Mouse (Mus musculus) ES-Bruce4 (cell line): ENCODE data around the gene Asb6. TPM values are rescaled to one million over a fixed set of nuclear protein-coding genes. Genes with fewer than 3 reads are reported as not detected.

Experiments
- H3K27ac ChIP-seq: 2 replicates; pipeline ENCODE4 v1.5.1; 2012; ENCODE audit warnings: low read length, inconsistent platforms; ENCODE audit not compliant: insufficient read depth
- H3K27me3 ChIP-seq: 2 replicates; pipeline ENCODE4 v1.6.1; 2012; ENCODE audit warnings: mild to moderate bottlenecking, low read length, inconsistent platforms; ENCODE audit not compliant: control insufficient read depth, poor library complexity, insufficient read depth, severe bottlenecking
- H3K36me3 ChIP-seq: 2 replicates; pipeline ENCODE4 v1.6.1; 2012; ENCODE audit warnings: inconsistent platforms, mild to moderate bottlenecking, low read length, moderate library complexity; ENCODE audit not compliant: control insufficient read depth, poor library complexity, insufficient read depth, severe bottlenecking
- H3K4me1 ChIP-seq: one replicate; pipeline ENCODE4 v1.8.1; 2011; ENCODE audit warnings: low read length; ENCODE audit not compliant: control insufficient read depth, insufficient read depth
- H3K4me3 ChIP-seq: 2 replicates; pipeline ENCODE4 v1.5.1; 2011; ENCODE audit warnings: low read depth, mild to moderate bottlenecking, low read length
- H3K9ac ChIP-seq: 2 replicates; pipeline ENCODE4 v1.6.1; 2012; ENCODE audit warnings: low read depth, mild to moderate bottlenecking, inconsistent platforms; ENCODE audit not compliant: poor library complexity, severe bottlenecking
- H3K9me3 ChIP-seq: replicated peaks from 2 replicates; pipeline ENCODE4 v1.6.1; 2012; ENCODE audit warnings: mild to moderate bottlenecking, low read length, inconsistent platforms; ENCODE audit not compliant: control insufficient read depth, poor library complexity, insufficient read depth, severe bottlenecking
- CTCF ChIP-seq: IDR thresholded peaks from one replicate; pipeline ENCODE4 v1.8.1; 2011; ENCODE audit warnings: low read depth, low read length
- EP300 ChIP-seq: IDR thresholded peaks from 2 replicates; pipeline ENCODE4 v1.6.1; 2011; ENCODE audit warnings: low read depth, low read length; ENCODE audit not compliant: insufficient read depth
- POLR2A ChIP-seq: IDR thresholded peaks from one replicate; pipeline ENCODE4 v1.8.1; 2011; ENCODE audit warnings: low read length; ENCODE audit not compliant: insufficient read depth
- polyA plus RNA-seq: library from polyadenylated mRNA; stranded (reverse); fragments of >200 nt; gene quantifications from 2 replicates; pipeline ENCODE4 v1.2.4, GENCODE M21; 2011; ENCODE audit warnings: low read depth; ENCODE audit not compliant: missing spikeins, insufficient read depth, insufficient read length

The Asb6 gene
- polyA plus RNA-seq, 1 experiment, result 18.4 TPM

DNA sequence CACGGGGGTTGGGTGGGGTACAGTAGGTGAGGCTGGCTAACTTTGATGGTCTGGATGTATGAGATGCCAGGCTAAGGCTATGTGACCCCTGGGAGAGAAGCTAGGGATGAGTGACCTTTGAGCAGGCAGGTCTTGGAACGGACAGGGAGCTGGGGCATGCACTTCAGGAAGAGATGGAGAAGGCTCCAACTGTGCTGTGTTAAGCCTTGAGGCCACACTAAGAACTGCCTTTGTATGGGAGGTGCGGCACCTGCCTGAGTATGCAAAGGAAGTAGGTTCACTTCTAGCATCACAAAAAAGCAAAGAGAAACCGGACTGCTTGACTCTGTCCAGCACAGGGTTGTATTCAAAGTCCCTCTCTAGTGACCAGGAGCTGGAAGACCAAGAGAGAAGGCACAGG, 51.9 kb downstream of the Asb6 start:
- TF ChIP-seq POLR2A (no peak), CTCF (no peak), EP300 (peak; percentile 98)
- peaks cover 18% of the 10 kb centered on the region for H3K4me1 ChIP-seq
- no peaks in the 10 kb centered on the region for H3K27me3 ChIP-seq
- H3K27ac ChIP-seq, result peak overlapping the region; percentile 46; the same call in 1 of the 2 replicates
- no peaks in the 10 kb centered on the region for H3K9me3 ChIP-seq
- no peaks in the 10 kb centered on the region for H3K36me3 ChIP-seq
- no peak overlapping the region for H3K9ac ChIP-seq
- no peak overlapping the region for H3K4me3 ChIP-seq

DNA sequence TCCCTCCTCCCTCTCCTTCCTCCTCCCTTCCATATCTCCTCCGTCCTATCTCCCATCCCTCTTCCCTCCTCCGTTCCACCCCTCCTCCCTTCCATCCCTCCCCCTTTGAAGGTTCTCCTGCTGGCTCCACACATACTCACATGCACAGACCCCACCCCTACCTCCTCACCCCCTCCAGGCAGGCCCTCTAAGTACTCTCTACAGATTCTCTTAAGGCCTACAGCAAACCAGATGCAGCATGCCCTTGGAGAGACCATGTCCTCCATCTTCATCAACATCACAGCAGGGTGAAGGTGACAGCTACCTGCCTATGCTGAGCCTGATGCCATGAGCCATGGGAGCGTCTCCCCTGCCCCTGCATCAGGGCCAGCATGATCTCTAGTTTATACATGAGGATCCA, 52.9 kb downstream of the Asb6 start:
- Histone ChIP-seq H3K27ac (no peak overlapping the region), H3K4me1 (peaks cover 23% of the 10 kb centered on the region), H3K9me3 (no peaks in the 10 kb centered on the region), H3K27me3 (no peaks in the 10 kb centered on the region), H3K4me3 (no peak overlapping the region), H3K36me3 (no peaks in the 10 kb centered on the region), H3K9ac (no peak overlapping the region)
- TF ChIP-seq CTCF, result no peak
- TF ChIP-seq EP300, result 0 out of 2 replicates have a peak, but pooled peaks have one; percentile 48
- no peak for TF ChIP-seq POLR2A

DNA sequence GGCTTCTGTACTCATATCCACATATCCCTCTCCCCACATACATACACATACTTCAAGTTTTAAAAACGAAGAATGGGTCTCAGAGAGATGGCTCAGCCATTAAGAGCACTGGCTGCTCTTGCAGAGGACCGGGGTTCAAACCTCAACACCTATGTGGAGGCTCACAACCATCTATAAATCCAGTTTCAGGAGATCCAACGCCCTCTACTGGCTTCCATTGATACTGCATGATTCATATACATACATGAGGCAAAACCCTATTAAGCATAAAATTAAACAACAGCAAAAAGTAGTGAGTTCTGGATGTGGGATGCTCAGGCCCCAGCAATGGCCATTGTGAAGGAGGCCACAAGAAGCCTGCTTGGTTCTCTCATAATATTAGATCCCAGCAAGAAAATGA, 54.2 kb downstream of the Asb6 start:
- H3K27ac ChIP-seq, result no peak overlapping the region
- peaks cover 23% of the 10 kb centered on the region for H3K4me1 ChIP-seq

DNA sequence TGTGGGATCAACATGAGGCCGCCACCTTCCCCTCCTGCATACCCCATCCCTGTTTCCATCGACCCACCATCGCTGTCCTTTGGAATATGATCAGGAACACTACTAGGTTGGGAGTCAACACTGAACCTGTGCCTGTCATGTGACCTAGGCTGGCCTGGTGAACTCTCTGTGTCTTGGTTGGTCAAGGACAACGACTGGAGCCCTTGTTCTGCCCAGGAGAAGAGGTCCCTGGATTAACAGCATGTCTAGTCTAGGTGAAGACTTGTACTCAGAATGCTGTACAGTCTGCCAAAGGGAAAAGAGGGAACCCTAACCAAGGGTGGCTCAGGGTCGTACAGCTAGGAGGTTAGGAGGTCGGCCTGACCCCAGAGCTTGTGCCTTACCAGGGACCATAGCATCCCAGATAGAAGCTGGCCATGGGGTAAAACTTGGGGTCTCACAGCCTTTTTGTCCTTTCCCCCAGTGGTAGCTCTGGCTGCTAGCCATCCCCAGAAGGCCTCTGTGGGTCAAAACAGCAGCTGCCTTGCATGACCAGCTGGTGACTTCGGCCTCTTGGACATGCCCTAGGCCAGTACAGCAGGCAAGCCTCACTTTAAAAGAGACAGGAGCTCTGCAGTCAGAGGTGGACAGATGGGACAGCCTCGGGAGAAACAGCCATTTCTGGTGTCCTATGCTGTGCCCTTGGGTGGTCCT, 56.7 kb downstream of the Asb6 start:
- TF ChIP-seq POLR2A, result no peak
- 0 out of 2 replicates have a peak, but pooled peaks have one; percentile 36 for TF ChIP-seq EP300
- no peak for TF ChIP-seq CTCF
- Histone ChIP-seq H3K4me3 (no peak overlapping the region), H3K4me1 (peaks cover 19% of the 10 kb centered on the region), H3K36me3 (no peaks in the 10 kb centered on the region), H3K27ac (0 out of 2 replicates have a peak overlapping the region, but pooled peaks have one; percentile 14), H3K9ac (0 out of 2 replicates have a peak overlapping the region, but pooled peaks have one; percentile 5), H3K9me3 (no peaks in the 10 kb centered on the region), H3K27me3 (0 out of 2 replicates have a peak, but pooled peaks cover 1% of the 10 kb centered on the region)

More for the DNA sequence above, 54.2 kb downstream of the Asb6 start:
- TF ChIP-seq EP300, result no peak
- no peak for TF ChIP-seq CTCF
- no peak overlapping the region for H3K4me3 ChIP-seq
- no peaks in the 10 kb centered on the region for H3K36me3 ChIP-seq
- H3K27me3 ChIP-seq, result 0 out of 2 replicates have a peak, but pooled peaks cover under 1% of the 10 kb centered on the region
- no peak overlapping the region for H3K9ac ChIP-seq
- no peaks in the 10 kb centered on the region for H3K9me3 ChIP-seq

Other genes starting within 250 kb of the Asb6 start
- 0.94 TPM in 1 of 2 replicates, not detected in the other for gene Cstad, start 235.3 kb downstream of the Asb6 start, polyA plus RNA-seq
- gene 1700001O22Rik, start 26.7 kb downstream of the Asb6 start, polyA plus RNA-seq, result 2.2 and 2.4 TPM in 2 replicates
- 42.6 and 46.3 TPM in 2 replicates for gene Ntmt1, start 22.5 kb downstream of the Asb6 start, polyA plus RNA-seq
- 6.5 and 6.9 TPM in 2 replicates for gene Prrx2, start 4.6 kb upstream of the Asb6 start, polyA plus RNA-seq
- 8.7 and 9.4 TPM in 2 replicates for gene Ptges, start 99.5 kb upstream of the Asb6 start, polyA plus RNA-seq
- 21.7 and 22.3 TPM in 2 replicates for gene Tor1b, start 122.6 kb upstream of the Asb6 start, polyA plus RNA-seq
- gene Tor1a, start 137.6 kb upstream of the Asb6 start, polyA plus RNA-seq, result 27.5 and 31.0 TPM in 2 replicates
- 30.9 and 43.6 TPM in 2 replicates for gene BC005624, start 151.9 kb upstream of the Asb6 start, polyA plus RNA-seq
- 7.2 and 10.5 TPM in 2 replicates for gene Usp20, start 151.9 kb upstream of the Asb6 start, polyA plus RNA-seq